Mouse (Mus musculus) stomach, embryonic 15.5 days (tissue): ENCODE data around the gene 4921509C19Rik. TPM values are rescaled to one million over a fixed set of nuclear protein-coding genes. Genes with fewer than 3 reads are reported as not detected.
"Not testable (repeated sequence)": the region's sequence is repeated elsewhere in the genome, so short reads cannot be mapped to it uniquely, and the experiment has no call there.

ENCODE experiments used
- ATAC-seq: fragments of 200-750 bp; cut with Nextera tagmentation; 2 replicates; pipeline ENCODE4 v1.8.0; 2017; ENCODE audit warnings: low read depth, moderate number of reproducible peaks, moderate TSS enrichment; ENCODE audit not compliant: insufficient read depth, low FRiP score
- H3K27ac ChIP-seq: fragments of 300-500 bp; sonication (generic); 2 replicates; pipeline ENCODE4 v1.5.1; 2015; ENCODE audit warnings: mild to moderate bottlenecking, inconsistent platforms
- H3K27me3 ChIP-seq: fragments of 300-500 bp; sonication (generic); replicated peaks from 2 replicates; pipeline ENCODE4 v1.6.1; 2015; ENCODE audit warnings: inconsistent platforms
- H3K36me3 ChIP-seq: fragments of 300-500 bp; sonication (generic); 2 replicates; pipeline ENCODE4 v1.6.1; 2015; ENCODE audit warnings: inconsistent platforms
- H3K4me1 ChIP-seq: fragments of 300-500 bp; sonication (generic); 2 replicates; pipeline ENCODE4 v1.6.1; 2015; ENCODE audit warnings: inconsistent platforms
- H3K4me2 ChIP-seq: fragments of 300-500 bp; sonication (generic); 2 replicates; pipeline ENCODE4 v1.6.1; 2015; ENCODE audit warnings: mild to moderate bottlenecking, inconsistent platforms
- H3K4me3 ChIP-seq: fragments of 300-500 bp; sonication (generic); replicated peaks from 2 replicates; pipeline ENCODE4 v1.5.1; 2015; ENCODE audit warnings: inconsistent platforms
- H3K9ac ChIP-seq: fragments of 300-500 bp; sonication (generic); 2 replicates; pipeline ENCODE4 v1.6.1; 2015; ENCODE audit warnings: inconsistent platforms
- H3K9me3 ChIP-seq: fragments of 300-500 bp; sonication (generic); 2 replicates; pipeline ENCODE4 v1.6.1; 2016; ENCODE audit warnings: inconsistent platforms
- WGBS: fragments of 180-500 bp; shearing (Covaris S2); methylation state at CpG from one replicate; pipeline ENCODE4 v1.1.7; 2015; 5-methylcytosine and 5-hydroxymethylcytosine counted together
- polyA plus RNA-seq: library from polyadenylated mRNA; unstranded; fragments of >200 nt; fragmentation: Nextera tagmentation; extraction: Ambion mirVana; gene quantifications from 2 replicates; pipeline ENCODE4 v1.2.1, GENCODE M21; 2015

4921509C19Rik gene
- polyA plus RNA-seq, 1 experiment from 2014 or later, result not detected

DNA sequence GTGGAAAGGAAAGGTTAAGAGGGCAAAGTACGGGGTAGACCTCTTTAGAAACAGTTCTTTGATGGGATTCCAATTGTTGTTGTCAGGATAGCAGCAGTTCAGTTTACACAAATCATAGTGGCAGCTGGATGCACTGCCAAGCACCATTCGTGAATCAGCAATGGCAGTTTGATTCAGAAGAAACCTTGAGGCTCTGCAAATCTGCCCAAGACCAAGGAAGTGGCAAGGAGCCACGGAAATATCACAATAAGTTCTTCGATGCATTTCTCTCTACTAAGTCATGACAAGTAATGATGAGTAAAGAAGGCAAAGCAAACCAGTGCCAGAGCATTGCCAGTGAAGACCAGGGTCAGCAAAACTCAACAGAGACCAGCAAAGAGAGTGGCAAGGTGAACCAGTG, 41.0 kb downstream of the 4921509C19Rik start:
- not testable (repeated sequence) for H3K9me3 ChIP-seq, H3K4me2 ChIP-seq, H3K27ac ChIP-seq, H3K36me3 ChIP-seq, H3K4me1 ChIP-seq, H3K27me3 ChIP-seq, H3K9ac ChIP-seq, ATAC-seq, H3K4me3 ChIP-seq
- 69% methylated on average over 4 of the region's 4 CpGs for WGBS

DNA sequence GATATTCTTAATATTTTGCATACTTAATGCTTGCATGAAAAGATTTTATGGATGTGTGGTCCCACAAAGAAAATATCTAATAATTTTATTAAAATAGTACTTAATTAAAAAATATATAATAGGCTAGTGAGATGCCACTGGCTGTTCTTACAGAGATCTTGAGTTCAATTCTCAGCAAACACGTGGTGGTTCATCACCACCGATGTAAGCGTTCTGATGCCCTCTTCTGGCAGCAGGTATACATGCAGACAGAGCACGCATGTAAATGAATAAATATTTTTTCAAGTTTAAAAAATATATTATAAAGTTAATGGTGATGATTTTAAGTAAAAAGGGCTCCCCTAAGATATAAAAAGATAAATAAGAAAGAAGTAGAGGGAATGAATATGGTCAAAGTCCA, 41.8 kb downstream of the 4921509C19Rik start:
- H3K9ac ChIP-seq, H3K4me2 ChIP-seq, H3K4me1 ChIP-seq, ATAC-seq, H3K27me3 ChIP-seq, H3K36me3 ChIP-seq, H3K9me3 ChIP-seq, H3K4me3 ChIP-seq, H3K27ac ChIP-seq: not testable (repeated sequence)
- WGBS, result 53% methylated on average over 4 of the region's 4 CpGs

Other genes with a start within 250 kb of the 4921509C19Rik start
- 174 and 201 TPM in 2 replicates for gene Nsfl1c, start 18.0 kb upstream of the 4921509C19Rik start, polyA plus RNA-seq
- 586 and 594 TPM in 2 replicates for gene Fkbp1a, start 66.3 kb upstream of the 4921509C19Rik start, polyA plus RNA-seq
- gene Sdcbp2, start 96.5 kb upstream of the 4921509C19Rik start, polyA plus RNA-seq, result 19.2 and 19.3 TPM in 2 replicates
- 1.2 and 1.7 TPM in 2 replicates for gene Snph, start 156.4 kb upstream of the 4921509C19Rik start, polyA plus RNA-seq
- gene Rad21l, start 192.4 kb upstream of the 4921509C19Rik start, polyA plus RNA-seq, result not detected in 2 replicates
- 1.4 and 1.6 TPM in 2 replicates for gene Tmem74b, start 225.9 kb upstream of the 4921509C19Rik start, polyA plus RNA-seq